Mouse (Mus musculus): ENCODE data around the gene Gcm2. TPM values are rescaled to one million over a fixed set of nuclear protein-coding genes. Genes with fewer than 3 reads are reported as not detected.

The Gcm2 gene
- polyA plus RNA-seq, 1 experiment from 2014 or later: 0.06 TPM

DNA sequence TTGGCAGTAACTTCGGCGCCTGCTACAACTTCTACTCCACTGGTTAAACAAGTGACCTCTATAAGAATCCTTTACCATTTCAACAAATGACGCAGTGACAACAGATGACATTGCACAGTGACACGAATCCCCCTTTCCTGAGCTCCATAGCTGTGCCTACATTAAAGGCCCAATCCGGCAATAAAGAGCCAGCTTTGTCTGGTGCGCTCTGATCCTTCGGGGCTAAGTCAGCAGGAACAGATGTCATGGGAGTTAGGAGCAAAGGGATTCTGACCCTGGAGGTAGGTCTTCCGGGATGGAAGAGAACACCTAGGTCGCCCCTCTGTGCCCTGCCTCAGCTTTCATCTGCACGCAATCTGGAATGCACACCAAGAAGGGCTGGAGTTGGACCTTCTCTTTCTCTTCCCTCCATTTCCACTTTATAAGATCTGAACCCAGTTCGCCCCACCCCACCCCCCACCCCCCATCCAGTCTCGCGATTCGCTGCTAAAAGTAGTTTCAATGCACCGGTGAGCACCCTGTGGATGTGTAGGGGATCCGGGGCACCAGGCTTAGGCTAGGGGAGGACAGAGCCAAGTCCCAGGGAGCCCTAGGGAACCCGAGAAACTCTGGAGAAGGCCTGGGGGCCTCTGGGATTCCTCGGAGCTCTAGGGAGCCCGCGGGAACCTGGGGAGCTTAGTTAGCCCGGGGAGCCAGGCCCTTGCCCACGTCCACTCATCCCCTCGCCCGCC lies 32.0 kb downstream of the Gcm2 start:
- Histone ChIP-seq H3K27ac (replicated peaks) (peak overlapping the region; percentile 73), H3K36me3 (replicated peaks) (no peaks in the 10 kb centered on the region), H3K27me3 (replicated peaks; ENCODE audit: low read depth, poor library complexity, severe bottlenecking) (peaks cover 54% of the 10 kb centered on the region), H3K9me3 (no peaks in the 10 kb centered on the region), H3K4me1 (peaks cover 12% of the 10 kb centered on the region), H3K4me3 (peak overlapping the region; percentile 68)
- no peak for DNase-seq (ENCODE audit: low spot score)
- 5% methylated on average over 24 of the region's 24 CpGs for WGBS

DNA sequence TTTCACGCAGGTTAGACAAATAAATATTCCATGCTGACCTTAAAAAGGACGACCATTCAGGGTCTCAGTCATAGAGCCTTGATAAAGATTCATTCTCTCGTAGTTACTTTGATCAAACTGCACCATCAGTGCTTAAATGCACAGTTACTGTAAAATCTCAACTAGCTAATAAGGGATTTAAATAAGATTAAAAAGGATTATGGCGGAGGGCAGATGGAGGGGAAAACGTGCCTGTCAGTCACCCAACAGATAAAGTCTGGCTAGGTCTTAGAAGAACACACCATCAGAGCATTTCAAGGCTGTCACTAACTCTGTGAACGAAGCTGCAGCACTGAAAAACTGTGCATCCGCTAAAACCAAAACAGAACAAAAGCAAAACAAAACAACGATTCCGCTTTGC lies 32.9 kb downstream of the Gcm2 start:
- DNase-seq (ENCODE audit: low spot score): peak; percentile 6
- Histone ChIP-seq H3K9me3 (no peaks in the 10 kb centered on the region), H3K36me3 (replicated peaks) (no peaks in the 10 kb centered on the region), H3K4me3 (no peak overlapping the region), H3K27ac (replicated peaks) (no peak overlapping the region), H3K4me1 (peaks cover 12% of the 10 kb centered on the region), H3K27me3 (replicated peaks; ENCODE audit: low read depth, poor library complexity, severe bottlenecking) (peaks cover 54% of the 10 kb centered on the region)
- 72% methylated on average over 9 of the region's 9 CpGs for WGBS

DNA sequence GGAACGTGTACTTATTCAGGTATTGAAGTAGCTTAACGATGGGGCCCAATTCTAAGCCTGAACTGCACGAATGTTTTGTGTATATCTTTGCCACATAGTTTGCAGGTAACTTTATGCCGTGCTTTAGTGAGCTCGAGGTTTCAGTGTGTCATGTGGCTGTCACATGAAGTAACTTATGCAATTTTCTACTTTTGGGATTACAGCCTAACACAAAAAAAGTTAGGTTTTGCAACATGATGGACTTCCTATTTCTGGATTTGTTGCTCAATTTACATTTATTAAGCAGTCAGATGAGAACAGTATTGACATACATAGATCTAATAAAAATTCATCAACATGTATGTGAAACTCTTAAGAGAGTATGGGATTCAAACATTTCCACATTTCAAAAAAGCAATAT lies 37.0 kb downstream of the Gcm2 start:
- Histone ChIP-seq H3K4me3 (no peak overlapping the region), H3K27ac (replicated peaks) (no peak overlapping the region), H3K4me1 (peaks cover 4% of the 10 kb centered on the region; the same call in 1 of the 2 replicates), H3K27me3 (replicated peaks; ENCODE audit: low read depth, poor library complexity, severe bottlenecking) (peaks cover 25% of the 10 kb centered on the region), H3K36me3 (replicated peaks) (no peaks in the 10 kb centered on the region), H3K9me3 (no peaks in the 10 kb centered on the region)
- 89% methylated on average over 5 of the region's 5 CpGs for whole genome bisulfite sequencing
- DNase-seq (ENCODE audit: low spot score): no peak

GRCm38 (mm10) chr13:41071617-41072016 lies 39.2 kb downstream of the Gcm2 start:
- Histone ChIP-seq H3K27ac (replicated peaks) (no peak overlapping the region), H3K27me3 (replicated peaks; ENCODE audit: low read depth, poor library complexity, severe bottlenecking) (peaks cover 5% of the 10 kb centered on the region; the same call in 1 of the 2 replicates), H3K4me1 (no peaks in the 10 kb centered on the region), H3K36me3 (replicated peaks) (no peaks in the 10 kb centered on the region), H3K4me3 (no peak overlapping the region), H3K9me3 (no peaks in the 10 kb centered on the region)
- no peak for DNase-seq (ENCODE audit: low spot score)
- WGBS: 94% methylated on average over 11 of the region's 11 CpGs

- Histone ChIP-seq H3K36me3 (replicated peaks) (no peaks in the 10 kb centered on the region), H3K4me3 (no peak overlapping the region), H3K27me3 (replicated peaks; ENCODE audit: low read depth, poor library complexity, severe bottlenecking) (no peaks in the 10 kb centered on the region), H3K4me1 (no peaks in the 10 kb centered on the region), H3K27ac (replicated peaks) (no peak overlapping the region), H3K9me3 (no peaks in the 10 kb centered on the region)
- DNase-seq (ENCODE audit: low spot score): no peak
- 92% methylated on average over 4 of the region's 4 CpGs for WGBS
These were observed 43.2 kb downstream of the Gcm2 start for GRCm38 (mm10) chr13:41067618-41068017.

- 0 out of 2 replicates have a peak, but pooled peaks cover 4% of the 10 kb centered on the region for H3K27me3 ChIP-seq (replicated peaks; ENCODE audit: low read depth, poor library complexity, severe bottlenecking)
- 58% methylated on average over 5 of the region's 5 CpGs for WGBS
- no peak overlapping the region for H3K27ac ChIP-seq (replicated peaks)
- H3K36me3 ChIP-seq (replicated peaks): no peaks in the 10 kb centered on the region
- DNase-seq (ENCODE audit: low spot score): no peak
- no peaks in the 10 kb centered on the region for H3K9me3 ChIP-seq
- no peak overlapping the region for H3K4me3 ChIP-seq
- H3K4me1 ChIP-seq: no peaks in the 10 kb centered on the region; the same call in 1 of the 2 replicates
These were observed 58.9 kb downstream of the Gcm2 start for GRCm38 (mm10) chr13:41051965-41052364.

Other genes with a start within 250 kb of the Gcm2 start
- gene Pak1ip1, start 110.0 kb downstream of the Gcm2 start, polyA plus RNA-seq (2016; fragmentation: Nextera tagmentation; extraction: Ambion mirVana): 65.7 and 71.1 TPM in 2 replicates
- 195 and 202 TPM in 2 replicates for gene Tmem14c, start 94.7 kb downstream of the Gcm2 start, polyA plus RNA-seq (2016; fragmentation: Nextera tagmentation; extraction: Ambion mirVana)
- 0.94 and 0.95 TPM in 2 replicates for gene Mak, start 31.3 kb downstream of the Gcm2 start, polyA plus RNA-seq (2016; fragmentation: Nextera tagmentation; extraction: Ambion mirVana)
- gene Sycp2l, start 3.3 kb upstream of the Gcm2 start, polyA plus RNA-seq (2016; fragmentation: Nextera tagmentation; extraction: Ambion mirVana): 0.12 TPM in 1 of 2 replicates, not detected in the other
- gene Elovl2, start 109.4 kb upstream of the Gcm2 start, polyA plus RNA-seq (2016; fragmentation: Nextera tagmentation; extraction: Ambion mirVana): 27.5 and 34.1 TPM in 2 replicates
- gene Smim13, start 138.8 kb upstream of the Gcm2 start, polyA plus RNA-seq (2016; fragmentation: Nextera tagmentation; extraction: Ambion mirVana): 11.3 and 12.1 TPM in 2 replicates
- not detected in 2 replicates for gene Gm17364, start 162.9 kb upstream of the Gcm2 start, polyA plus RNA-seq (2016; fragmentation: Nextera tagmentation; extraction: Ambion mirVana)